Mouse (Mus musculus) monocyte, adult 2 months (primary cell): ENCODE results near the gene Wnt3.
"Not testable (repeated sequence)": the region's sequence is repeated elsewhere in the genome, so short reads cannot be mapped to it uniquely, and the experiment has no call there.

Experiments
- DNase-seq, 2 experiments: peaks; one replicate each; pipeline ENCODE4 v3.0.0; 2022; ENCODE audit warnings: low spot score in 2 of 2, low read depth in 1 of 2

Gene Wnt3

GRCm38 (mm10) chr11:103773387-103774227, at the start of gene Wnt3:
Wnt3 (plus strand) TSS chr11:103774150.
- no peak for DNase-seq

- no peak for DNase-seq
Observed at GRCm38 (mm10) chr11:103724331-103724771, 49.6 kb upstream of the Wnt3 start.

- DNase-seq, result no peak
Observed at GRCm38 (mm10) chr11:103729282-103729985, 44.5 kb upstream of the Wnt3 start.

- DNase-seq, result no peak
Observed at GRCm38 (mm10) chr11:103731594-103731993, 42.4 kb upstream of the Wnt3 start.

GRCm38 (mm10) chr11:103732306-103732705, 41.6 kb upstream of the Wnt3 start:
- DNase-seq, result no peak

GRCm38 (mm10) chr11:103733069-103733468, 40.9 kb upstream of the Wnt3 start:
- no peak for DNase-seq

GRCm38 (mm10) chr11:103733961-103734360, 40.0 kb upstream of the Wnt3 start:
- no peak for DNase-seq

- DNase-seq, result no peak
Observed at GRCm38 (mm10) chr11:103734411-103735045, 39.4 kb upstream of the Wnt3 start.

- DNase-seq, result no peak
Observed at GRCm38 (mm10) chr11:103735046-103735781, 38.7 kb upstream of the Wnt3 start.

- no peak for DNase-seq
Observed at GRCm38 (mm10) chr11:103749306-103750089, 24.5 kb upstream of the Wnt3 start, which contains the start of gene Wnt9b. Wnt9b (minus strand) TSS chr11:103749821.

- no peak for DNase-seq
Observed at GRCm38 (mm10) chr11:103750612-103751011, 23.3 kb upstream of the Wnt3 start.

- DNase-seq, result no peak
Observed at GRCm38 (mm10) chr11:103758054-103758453, 15.9 kb upstream of the Wnt3 start.

GRCm38 (mm10) chr11:103758706-103759105, 15.2 kb upstream of the Wnt3 start:
- DNase-seq, result peak; percentile 12 to 18

GRCm38 (mm10) chr11:103760101-103760500, 13.8 kb upstream of the Wnt3 start:
- no peak for DNase-seq

- not testable (repeated sequence) for DNase-seq
Observed at GRCm38 (mm10) chr11:103760891-103761290, 13.1 kb upstream of the Wnt3 start.

- no peak for DNase-seq
Observed at GRCm38 (mm10) chr11:103763410-103764163, 10.4 kb upstream of the Wnt3 start.

- DNase-seq, result no peak
Observed at GRCm38 (mm10) chr11:103764601-103765000, 9.3 kb upstream of the Wnt3 start.

GRCm38 (mm10) chr11:103765556-103766011, 8.4 kb upstream of the Wnt3 start:
- DNase-seq, result no peak

GRCm38 (mm10) chr11:103771160-103771817, 2.7 kb upstream of the Wnt3 start:
- DNase-seq, result no peak
